1 mouse cellular context compared by ENCODE assay signal in genomic region chr11:109410197-109410980, GRCm38 (mm10).
TF ChIP-seq lines count a peak whose summit lies in the region.

No protein-coding gene starts in this region.

TF ChIP-seq in CH12.LX, 34 proteins besides CTCF, POLR2A, EP300 and RAD21 (continued from another document):
- peak; percentile 95 for TF ChIP-seq ZNF384 (IDR thresholded peaks at IDR 0.05; ENCODE audit: low read depth, low read length)
TF ChIP-seq in CH12.LX: peak in this region for 22.
